Mouse (Mus musculus): Measurements from ENCODE around the gene Dhdds. TPM values are rescaled to one million over a fixed set of nuclear protein-coding genes. Genes with fewer than 3 reads are reported as not detected.

Dhdds gene
- polyA plus RNA-seq, 1 experiment, result 30.1 TPM

GRCm38 (mm10) chr4:133966271-133966940 is 34.3 kb downstream of the Dhdds start:
- no peak for DNase-seq (ENCODE audit: low read depth, low spot score)
- WGBS, result 30% methylated on average over 12 of the region's 12 CpGs

- DNase-seq (ENCODE audit: low read depth, low spot score), result no peak
- WGBS, result 84% methylated on average over 7 of the region's 7 CpGs
These were observed 38.2 kb downstream of the Dhdds start for GRCm38 (mm10) chr4:133962566-133962965.

DNA sequence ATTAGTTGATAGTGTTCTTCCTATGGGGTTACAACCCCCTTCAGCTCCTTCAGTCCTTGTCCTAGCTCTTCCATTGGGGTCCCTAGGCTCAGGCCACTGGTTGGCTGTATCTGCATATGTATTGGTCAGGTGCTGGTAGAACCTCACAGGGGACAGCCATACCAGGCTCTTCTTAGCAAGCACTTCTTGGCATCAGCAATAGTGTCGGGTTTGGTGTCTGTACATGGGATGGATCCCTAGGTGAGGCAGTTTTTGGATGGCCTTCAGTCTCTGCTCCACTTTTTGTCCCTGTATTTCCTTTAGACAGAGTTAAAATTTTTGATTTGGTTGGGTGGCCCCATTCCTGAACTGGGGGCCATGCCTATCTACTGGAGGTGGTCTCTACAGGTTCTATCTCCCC is 41.8 kb downstream of the Dhdds start:
- WGBS, result 70% methylated on average over 1 of the region's 1 CpGs
- DNase-seq (ENCODE audit: low read depth, low spot score), result no peak

- 83% methylated on average over 4 of the region's 4 CpGs for WGBS
These were observed 44.4 kb downstream of the Dhdds start for GRCm38 (mm10) chr4:133956358-133956757.

DNA sequence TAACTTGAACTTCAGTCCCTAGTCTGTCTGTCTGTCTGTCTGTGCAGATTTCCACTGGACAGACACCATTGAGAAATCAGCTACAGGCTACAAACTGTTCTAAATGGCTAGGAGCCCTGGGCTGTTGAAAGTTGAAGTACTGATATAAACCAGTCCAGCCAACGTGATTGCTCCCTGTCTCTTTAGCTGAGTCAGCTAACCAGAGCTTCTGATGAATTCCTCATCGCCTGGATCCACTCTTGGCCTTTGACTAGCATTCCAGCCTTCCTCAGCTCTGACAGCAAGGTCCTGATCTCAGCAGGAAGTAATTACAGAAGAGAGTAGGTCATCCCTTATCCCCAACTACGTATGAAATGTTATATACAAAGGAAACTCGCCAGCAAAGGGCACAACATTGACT is 54.0 kb downstream of the Dhdds start:
- 36% methylated on average over 4 of the region's 4 CpGs for WGBS
- DNase-seq (ENCODE audit: low read depth, low spot score), result no peak

More at GRCm38 (mm10) chr4:133956358-133956757, 44.4 kb downstream of the Dhdds start:
- no peak for DNase-seq (ENCODE audit: low read depth, low spot score)

- WGBS, result 83% methylated on average over 3 of the region's 3 CpGs
- DNase-seq (ENCODE audit: low read depth, low spot score), result no peak
These were observed 56.9 kb downstream of the Dhdds start for GRCm38 (mm10) chr4:133943791-133944190.

DNA sequence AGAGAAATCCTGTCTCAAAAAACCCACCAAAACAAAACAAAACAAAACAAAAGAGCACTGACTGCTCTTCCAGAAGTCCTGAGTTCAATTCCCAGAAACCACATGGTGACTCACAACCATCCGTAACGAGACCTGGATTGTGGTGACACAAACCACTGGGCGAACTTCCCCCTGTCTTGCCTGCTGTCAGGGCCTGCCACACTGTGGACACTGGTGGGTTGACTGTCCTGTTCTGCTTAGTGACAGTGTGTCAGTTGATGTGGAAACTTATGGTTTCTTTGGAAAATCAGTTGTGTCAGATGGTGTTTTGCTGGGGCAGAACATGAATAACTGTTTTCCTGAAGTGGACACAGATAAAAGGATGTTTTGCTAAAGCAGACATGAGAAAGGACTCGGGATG is 58.0 kb downstream of the Dhdds start:
- DNase-seq (ENCODE audit: low read depth, low spot score), result no peak
- WGBS, result 85% methylated on average over 4 of the region's 4 CpGs

DNA sequence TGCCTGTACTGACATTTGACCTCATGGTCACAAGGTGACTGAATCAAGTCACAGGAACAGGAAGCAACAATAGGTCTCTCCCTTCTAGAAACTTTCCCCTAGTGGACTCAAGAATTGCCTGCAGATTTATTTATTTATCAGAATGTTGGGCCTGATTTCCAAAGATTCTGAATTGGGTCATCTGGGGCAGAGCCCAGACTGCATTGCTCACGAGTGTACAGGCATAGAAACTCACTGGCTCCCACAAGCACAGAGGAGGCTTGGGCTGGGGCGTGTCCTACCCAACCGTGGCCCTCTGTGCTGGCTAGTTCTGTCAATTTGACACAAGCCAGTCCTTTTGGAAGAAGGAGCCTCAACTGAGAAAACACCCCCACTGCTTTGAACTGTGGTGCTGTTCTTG is 59.1 kb downstream of the Dhdds start:
- WGBS, result 37% methylated on average over 3 of the region's 3 CpGs
- no peak for DNase-seq (ENCODE audit: low read depth, low spot score)

GRCm38 (mm10) chr4:133940386-133941260 is 60.1 kb downstream of the Dhdds start:
- 77% methylated on average over 13 of the region's 13 CpGs for WGBS

DNA sequence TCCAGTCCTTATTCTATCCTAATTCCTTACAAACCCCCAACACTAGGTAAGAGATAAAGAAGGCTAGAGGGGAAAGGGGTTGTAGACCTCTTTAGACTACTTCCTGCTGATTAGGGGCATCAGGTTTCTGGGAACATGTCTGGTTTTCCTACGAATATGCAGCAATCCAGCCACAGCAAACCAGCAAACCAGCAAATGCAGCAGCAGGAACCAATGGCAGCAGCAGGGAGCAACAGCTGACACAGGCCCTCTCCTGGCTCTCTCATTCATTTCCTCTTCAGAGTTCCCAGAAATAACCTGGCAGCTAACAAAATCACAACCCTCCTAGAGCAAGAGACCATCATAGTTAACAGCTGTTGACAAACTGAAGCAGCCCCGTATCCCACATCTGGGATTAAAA is 62.6 kb downstream of the Dhdds start:
- WGBS, result 56% methylated on average over 2 of the region's 2 CpGs
- no peak for DNase-seq (ENCODE audit: low read depth, low spot score)

More at GRCm38 (mm10) chr4:133940386-133941260, 60.1 kb downstream of the Dhdds start:
- no peak for DNase-seq (ENCODE audit: low read depth, low spot score)

DNA sequence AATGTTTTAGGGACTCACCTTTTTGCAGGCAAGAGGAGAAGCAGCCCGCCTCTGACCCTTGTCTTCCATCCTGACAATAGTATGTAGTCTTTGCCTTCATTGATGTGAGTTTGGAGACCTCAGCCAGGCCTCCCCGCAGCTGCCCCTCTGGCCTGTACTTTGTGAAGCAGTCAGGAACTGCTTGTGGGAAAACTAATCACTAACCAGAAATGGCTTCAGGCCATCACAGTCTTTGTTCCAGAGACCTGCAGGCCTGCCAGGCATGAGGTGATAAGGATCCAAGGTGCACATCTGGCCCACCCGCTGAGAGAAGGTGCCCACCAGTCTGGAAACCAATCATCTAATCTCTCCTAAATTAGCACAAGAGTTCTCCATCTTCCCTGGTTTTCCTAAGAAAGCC is 68.9 kb downstream of the Dhdds start:
- 87% methylated on average over 3 of the region's 3 CpGs for WGBS
- no peak for DNase-seq (ENCODE audit: low read depth, low spot score)

DNA sequence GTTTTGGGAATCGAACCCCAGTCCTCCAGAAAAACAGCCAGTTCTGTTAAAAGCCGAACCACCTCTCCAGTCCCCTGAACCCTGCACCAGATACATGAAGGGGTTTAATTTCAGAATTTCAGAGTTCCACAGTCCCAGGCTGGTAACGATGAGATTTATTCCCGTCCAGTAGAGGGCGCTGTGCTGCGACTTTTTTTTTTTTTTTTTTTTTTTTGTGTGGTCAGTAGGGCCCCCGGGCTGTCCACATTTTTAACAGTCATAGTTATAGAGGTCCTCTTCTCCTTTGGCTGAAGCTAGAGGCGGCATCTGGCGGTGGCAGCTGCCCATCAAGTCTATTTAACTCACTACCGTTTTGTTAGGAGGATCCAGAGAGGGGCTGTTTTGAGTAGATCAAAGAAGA is 69.4 kb downstream of the Dhdds start:
- DNase-seq (ENCODE audit: low read depth, low spot score), result no peak
- 20% methylated on average over 10 of the region's 10 CpGs for WGBS

DNA sequence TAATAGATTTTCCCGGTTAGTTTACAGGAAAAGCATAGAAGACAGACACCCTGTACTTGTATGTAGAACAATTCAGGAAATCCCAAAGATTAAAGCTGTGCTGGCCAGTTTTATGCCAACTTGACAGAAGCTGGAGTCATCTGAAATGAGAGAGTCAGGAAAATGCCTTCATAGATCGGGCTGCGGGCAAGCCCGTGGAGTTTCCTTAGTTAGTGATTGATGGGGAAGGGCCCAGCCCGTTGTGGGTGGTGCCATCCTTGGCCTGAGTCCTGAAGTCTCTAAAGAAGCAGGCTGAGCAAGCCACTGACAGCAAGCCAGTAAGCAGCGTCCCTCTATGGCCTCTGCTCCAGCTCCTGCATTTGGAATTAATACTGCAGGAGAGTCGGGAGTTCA is 71.4 kb downstream of the Dhdds start:
- DNase-seq (ENCODE audit: low read depth, low spot score), result no peak
- WGBS, result 6% methylated on average over 7 of the region's 7 CpGs

- no peak for DNase-seq (ENCODE audit: low read depth, low spot score)
- 24% methylated on average over 15 of the region's 15 CpGs for WGBS
These were observed 72.0 kb downstream of the Dhdds start for GRCm38 (mm10) chr4:133928576-133929277.

DNA sequence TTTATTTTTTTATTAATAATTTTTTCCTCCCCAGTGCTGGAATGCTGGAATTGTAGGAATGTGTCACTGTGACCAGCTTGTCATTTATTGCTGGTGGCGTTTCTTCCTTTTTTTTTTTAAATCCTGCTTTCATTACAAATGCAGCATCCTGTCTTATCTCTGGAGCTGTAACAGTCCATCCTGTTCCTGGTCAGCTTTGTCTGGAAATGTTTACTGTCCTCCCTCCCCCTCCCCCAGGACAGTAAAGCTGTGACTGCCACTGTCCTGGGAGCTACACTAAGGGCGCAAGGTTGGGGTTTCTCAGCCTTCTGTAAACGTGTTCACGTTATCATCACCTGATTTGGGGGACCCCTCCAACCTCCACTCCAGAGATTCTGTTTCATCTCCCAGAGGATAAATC is 75.5 kb downstream of the Dhdds start:
- DNase-seq (ENCODE audit: low read depth, low spot score), result no peak
- WGBS, result 65% methylated on average over 4 of the region's 4 CpGs

DNA sequence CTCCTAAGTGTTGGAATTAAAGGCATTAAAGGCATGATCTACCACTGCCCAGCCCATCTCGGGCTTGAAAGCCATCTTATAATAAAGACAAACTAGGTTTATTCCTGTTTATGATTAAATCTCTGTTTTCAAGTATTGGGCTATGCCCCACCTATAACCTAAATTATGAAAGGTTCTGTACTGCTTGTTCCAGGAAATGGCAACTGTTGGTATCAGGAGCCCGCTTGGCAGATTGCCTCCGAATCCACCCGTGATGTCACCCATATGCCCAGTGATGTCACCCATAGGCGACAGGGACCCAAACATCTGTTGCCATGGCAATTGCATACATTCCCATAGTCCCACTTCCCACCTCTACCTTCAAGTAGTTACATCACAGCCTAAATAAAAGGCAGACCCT is 77.0 kb downstream of the Dhdds start:
- 78% methylated on average over 5 of the region's 5 CpGs for WGBS
- no peak for DNase-seq (ENCODE audit: low read depth, low spot score)

Other genes starting within 250 kb of the Dhdds start
- gene Arid1a, start 244.1 kb downstream of the Dhdds start, polyA plus RNA-seq (2012; rRNA removed), result 25.2 and 39.5 TPM in 2 replicates
- gene Rps6ka1, start 113.1 kb downstream of the Dhdds start, polyA plus RNA-seq (2012; rRNA removed), result 149 and 190 TPM in 2 replicates
- gene Hmgn2, start 32.3 kb downstream of the Dhdds start, polyA plus RNA-seq (2012; rRNA removed), result 33.0 and 46.0 TPM in 2 replicates
- gene Lin28a, start 17.9 kb upstream of the Dhdds start, polyA plus RNA-seq (2012; rRNA removed), result not detected in 2 replicates
- 0.24 and 0.45 TPM in 2 replicates for gene Zfp683, start 52.9 kb upstream of the Dhdds start, polyA plus RNA-seq (2012; rRNA removed)
- 33.6 and 47.2 TPM in 2 replicates for gene Crybg2, start 59.9 kb upstream of the Dhdds start, polyA plus RNA-seq (2012; rRNA removed)
- gene Cd52, start 94.2 kb upstream of the Dhdds start, polyA plus RNA-seq (2012; rRNA removed), result 97.7 and 132 TPM in 2 replicates
- gene Ubxn11, start 101.7 kb upstream of the Dhdds start, polyA plus RNA-seq (2012; rRNA removed), result 4.7 and 5.0 TPM in 2 replicates
- gene Sh3bgrl3, start 127.9 kb upstream of the Dhdds start, polyA plus RNA-seq (2012; rRNA removed), result 651 and 734 TPM in 2 replicates
- 12.7 and 22.2 TPM in 2 replicates for gene Cep85, start 186.2 kb upstream of the Dhdds start, polyA plus RNA-seq (2012; rRNA removed)
- gene Gm7534, start 202.1 kb upstream of the Dhdds start, polyA plus RNA-seq (2012; rRNA removed), result not detected in 2 replicates
- 1.4 and 1.5 TPM in 2 replicates for gene Catsper4, start 226.5 kb upstream of the Dhdds start, polyA plus RNA-seq (2012; rRNA removed)
- 30.7 and 41.9 TPM in 2 replicates for gene Cnksr1, start 237.5 kb upstream of the Dhdds start, polyA plus RNA-seq (2012; rRNA removed)
- gene E130218I03Rik, start 242.7 kb upstream of the Dhdds start, polyA plus RNA-seq (2012; rRNA removed), result not detected in 2 replicates
- 7.6 and 9.1 TPM in 2 replicates for gene Zfp593, start 244.7 kb upstream of the Dhdds start, polyA plus RNA-seq (2012; rRNA removed)
- not detected in 2 replicates for gene Gm30191, start 246.0 kb upstream of the Dhdds start, polyA plus RNA-seq (2012; rRNA removed)

All from large intestine, adult 2 months (tissue).